Mouse (Mus musculus) splenic B cell, adult 2 months (primary cell): ENCODE results near the gene Gm4131.

ENCODE experiments used
- DNase-seq: peaks from one replicate; pipeline ENCODE4 v3.0.0-alpha.2; 2011; ENCODE audit warnings: low read depth, low spot score
- H3K27me3 ChIP-seq: 2 replicates; pipeline ENCODE4 v1.6.1; 2012; ENCODE audit warnings: mild to moderate bottlenecking, low read length, moderate library complexity, mixed read lengths; ENCODE audit not compliant: control insufficient read depth, poor library complexity, insufficient read depth, severe bottlenecking
- H3K36me3 ChIP-seq: 2 replicates; pipeline ENCODE4 v1.6.1; 2012; ENCODE audit warnings: mild to moderate bottlenecking, low read length, moderate library complexity, mixed read lengths; ENCODE audit not compliant: control insufficient read depth, poor library complexity, insufficient read depth, severe bottlenecking

The Gm4131 gene

DNA sequence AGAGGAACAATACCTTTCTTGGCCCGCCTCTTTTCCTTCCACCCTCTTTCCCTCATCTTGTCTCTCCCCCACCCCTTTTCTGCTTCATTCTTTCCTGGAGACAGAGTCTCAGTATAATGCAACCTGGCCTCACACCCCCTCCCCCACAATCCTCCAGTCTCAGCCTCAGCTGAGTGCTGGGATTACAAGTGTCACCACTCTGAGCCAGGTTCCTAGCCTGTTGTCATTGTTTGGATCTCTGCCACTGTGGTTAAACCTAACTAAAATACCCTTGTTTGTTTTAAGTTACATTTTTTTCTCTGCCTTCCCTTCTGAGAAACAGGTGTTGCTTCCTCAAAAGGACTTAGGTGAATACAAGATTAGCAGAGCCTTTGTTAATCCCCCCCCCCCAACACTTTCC is 53.9 kb downstream of the Gm4131 start:
- no peaks in the 10 kb centered on the region for H3K36me3 ChIP-seq
- no peak for DNase-seq
- H3K27me3 ChIP-seq = no peaks in the 10 kb centered on the region

DNA sequence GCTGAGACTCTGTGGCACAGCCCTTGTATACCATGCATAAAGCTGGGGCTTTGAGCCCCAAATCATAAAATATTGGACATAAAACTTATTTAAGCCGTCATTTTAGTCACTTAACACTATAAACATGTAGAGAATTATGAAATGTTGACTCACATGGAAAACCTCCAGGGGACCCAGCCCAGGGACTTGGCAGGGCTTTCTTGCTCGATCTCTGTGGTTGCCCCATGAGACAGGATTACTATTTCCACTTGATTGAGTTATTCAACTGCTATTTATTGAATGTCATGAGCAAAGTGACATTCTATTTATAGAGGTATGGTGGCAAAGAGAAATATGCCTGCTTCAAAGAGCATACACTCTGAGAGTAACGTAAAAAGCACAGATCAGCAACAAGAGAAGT is 57.4 kb downstream of the Gm4131 start:
- H3K36me3 ChIP-seq = no peaks in the 10 kb centered on the region
- H3K27me3 ChIP-seq = no peaks in the 10 kb centered on the region
- DNase-seq = no peak

DNA sequence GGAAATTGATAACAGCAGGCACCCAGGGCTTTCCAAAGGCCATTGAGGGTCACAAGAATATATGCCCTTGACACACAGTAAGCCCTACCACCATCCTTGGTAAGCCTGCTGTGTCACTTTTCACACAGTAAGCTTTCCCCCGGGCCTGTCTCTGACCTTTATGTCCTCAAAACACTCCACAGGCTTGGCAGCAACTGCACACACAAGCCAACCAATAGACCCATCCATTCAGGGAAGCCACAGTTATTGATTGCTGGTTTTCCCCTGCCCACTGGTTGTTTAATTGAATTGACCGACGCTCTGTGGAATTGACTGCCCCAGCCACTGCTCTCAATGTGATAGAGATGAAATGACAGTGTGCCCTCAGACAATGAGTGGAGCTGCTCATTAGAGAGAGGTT is 60.5 kb downstream of the Gm4131 start:
- Histone ChIP-seq H3K36me3 (no peaks in the 10 kb centered on the region), H3K27me3 (no peaks in the 10 kb centered on the region)
- DNase-seq = no peak

DNA sequence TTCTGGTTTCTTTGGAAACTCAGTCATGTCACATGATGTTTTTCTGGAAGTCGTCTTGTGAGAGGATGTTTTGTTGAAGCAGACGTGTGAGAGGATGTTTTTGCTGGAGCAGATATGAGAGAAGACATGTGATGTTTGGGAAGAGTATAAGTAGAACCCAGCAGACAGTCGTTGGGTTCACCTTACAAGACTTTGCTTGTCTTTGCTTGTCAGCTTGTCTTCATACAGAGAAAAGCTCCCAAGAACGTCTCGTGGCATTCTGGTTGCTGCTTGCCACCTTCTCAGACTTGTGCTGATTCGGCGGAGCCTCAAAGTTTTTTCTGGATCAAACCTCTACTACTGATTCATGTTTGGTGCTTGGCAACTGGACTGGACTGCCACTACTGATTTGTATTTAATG is 69.3 kb downstream of the Gm4131 start:
- DNase-seq = no peak
- no peaks in the 10 kb centered on the region for H3K27me3 ChIP-seq

DNA sequence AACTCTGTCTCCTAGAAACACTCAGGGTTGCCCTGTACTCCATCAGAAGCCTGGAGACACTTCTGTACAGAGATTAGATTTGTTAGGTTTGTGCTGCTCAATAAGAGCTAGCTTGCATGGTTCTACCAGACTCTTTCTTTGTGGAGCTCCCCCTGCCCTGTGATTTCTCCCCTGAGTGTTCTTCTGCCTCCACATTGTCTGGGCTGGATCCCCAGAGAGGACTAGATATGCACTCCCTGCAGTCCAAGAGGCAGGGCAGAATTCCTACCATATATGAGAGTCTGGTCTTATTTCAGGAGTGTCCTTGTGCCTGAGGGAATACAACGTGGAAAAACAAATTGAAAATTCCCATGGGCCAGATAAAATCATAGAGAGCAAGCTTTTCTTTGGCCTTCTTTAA is 70.2 kb downstream of the Gm4131 start:
- no peaks in the 10 kb centered on the region for H3K36me3 ChIP-seq
- no peak for DNase-seq
- H3K27me3 ChIP-seq = no peaks in the 10 kb centered on the region

More for the DNA sequence above, 69.3 kb downstream of the Gm4131 start:
- H3K36me3 ChIP-seq = no peaks in the 10 kb centered on the region

DNA sequence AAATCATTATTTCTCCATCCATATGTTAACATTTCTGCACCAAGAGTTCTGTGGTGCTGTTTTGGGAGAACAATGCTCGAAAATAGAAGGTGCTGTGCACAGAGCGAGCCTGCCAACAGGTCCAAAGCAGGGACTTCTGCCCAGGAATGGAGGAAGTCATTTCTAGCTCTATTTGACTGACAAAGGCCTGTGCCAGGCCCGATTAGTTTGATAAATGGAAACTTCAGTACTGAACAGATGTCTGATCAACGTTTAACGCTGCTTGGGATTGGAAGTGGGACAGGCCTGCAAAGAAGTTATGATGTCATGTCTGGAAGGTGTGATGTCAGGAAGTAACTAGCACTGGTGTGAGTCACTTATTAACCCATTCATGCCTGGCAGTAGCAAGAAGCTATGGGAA is 73.3 kb downstream of the Gm4131 start:
- no peaks in the 10 kb centered on the region for H3K27me3 ChIP-seq
- no peak for DNase-seq
- H3K36me3 ChIP-seq = no peaks in the 10 kb centered on the region

DNA sequence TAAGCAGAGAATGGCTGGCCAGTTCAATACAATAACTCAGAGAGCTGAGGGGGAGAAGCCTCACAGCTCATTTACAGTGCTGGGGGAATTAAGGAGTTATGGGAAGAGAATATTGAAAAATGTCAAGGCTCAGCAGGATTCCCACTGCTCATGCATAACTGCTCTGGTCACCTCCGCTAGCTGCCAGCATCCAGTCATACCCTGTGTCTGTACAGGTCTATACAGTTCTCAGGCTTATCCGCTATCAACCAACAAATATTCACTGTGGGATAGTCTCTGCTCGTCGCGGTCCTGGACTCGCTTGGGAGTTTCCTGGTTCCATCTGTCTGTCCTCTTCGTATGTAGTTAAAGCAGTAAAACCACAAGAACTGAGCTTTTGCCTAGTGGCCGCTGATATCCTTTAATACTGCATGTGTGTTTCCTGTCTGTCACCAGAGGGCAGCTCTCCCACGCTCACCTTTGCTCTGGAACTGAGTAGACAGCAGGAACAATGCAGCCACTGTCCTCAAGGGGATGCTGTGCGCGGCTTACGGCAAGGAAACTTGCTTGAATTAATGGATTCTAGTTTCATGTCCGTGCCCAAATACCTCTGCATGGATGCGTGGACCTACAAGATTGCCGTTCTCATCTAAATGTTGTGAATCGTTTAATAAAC is 74.4 kb downstream of the Gm4131 start:
- H3K36me3 ChIP-seq = no peaks in the 10 kb centered on the region
- no peaks in the 10 kb centered on the region for H3K27me3 ChIP-seq
- DNase-seq = peak; percentile 57

DNA sequence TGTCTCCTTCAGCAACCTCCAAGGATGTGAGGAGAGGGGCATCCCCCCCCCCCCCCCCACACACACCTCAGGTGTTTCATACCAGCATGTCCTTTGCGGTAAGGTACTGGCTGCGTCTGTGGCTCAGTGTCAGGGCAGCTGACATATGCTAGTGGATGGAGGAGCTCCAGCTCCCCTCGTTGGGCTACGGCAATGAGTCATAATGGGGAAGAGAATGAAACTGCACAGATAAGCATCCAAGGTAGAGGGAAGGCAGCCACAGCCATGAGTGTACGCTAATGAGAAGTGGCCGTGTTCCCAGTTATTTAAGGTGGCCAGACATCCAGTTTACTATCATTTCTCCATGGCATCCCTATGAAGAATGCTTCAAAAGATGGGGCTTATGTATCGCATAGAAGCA is 78.5 kb downstream of the Gm4131 start:
- H3K36me3 ChIP-seq = no peaks in the 10 kb centered on the region
- H3K27me3 ChIP-seq = no peaks in the 10 kb centered on the region
- no peak for DNase-seq

DNA sequence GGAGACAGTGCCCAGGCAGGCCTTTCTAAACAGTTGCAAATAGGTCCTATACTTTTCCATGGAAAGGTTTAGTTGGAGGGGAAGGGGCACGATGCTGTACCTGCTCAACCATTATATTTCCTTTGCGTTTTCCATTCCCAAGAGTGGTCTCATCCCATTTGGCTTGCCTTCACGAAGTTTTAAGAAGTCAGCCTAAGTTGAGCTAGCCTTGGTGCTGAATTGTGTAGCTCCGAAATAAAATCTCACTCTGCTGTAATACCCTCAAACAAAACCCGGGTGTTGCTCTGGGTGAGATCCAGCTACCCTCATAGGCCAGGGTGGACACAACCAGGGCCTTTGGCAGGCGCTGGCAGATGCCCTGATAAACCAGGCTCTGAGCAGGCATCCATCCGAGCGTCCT is 85.3 kb downstream of the Gm4131 start:
- DNase-seq = no peak

DNA sequence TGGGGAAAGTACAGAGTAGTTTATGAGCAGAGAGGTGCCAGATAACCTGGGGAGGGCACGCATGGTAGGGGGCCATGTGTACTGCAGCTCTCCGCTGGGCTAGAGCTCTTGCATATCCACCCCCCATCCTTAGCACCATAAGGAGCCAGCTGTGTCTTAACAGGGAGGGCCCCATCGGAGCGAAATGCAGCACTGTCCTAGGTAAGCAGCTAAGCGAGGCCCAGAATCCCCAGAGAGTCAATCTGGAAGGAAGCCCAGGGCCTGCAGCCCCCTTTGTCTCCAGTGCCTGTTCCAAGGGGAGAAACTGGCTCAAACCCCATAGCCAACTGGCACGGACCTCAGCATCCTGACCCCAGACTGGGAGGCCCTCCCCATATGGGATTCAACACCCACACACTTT is 87.3 kb downstream of the Gm4131 start:
- no peak for DNase-seq

More for the DNA sequence above, 85.3 kb downstream of the Gm4131 start:
- no peaks in the 10 kb centered on the region for H3K36me3 ChIP-seq
- H3K27me3 ChIP-seq = no peaks in the 10 kb centered on the region

DNA sequence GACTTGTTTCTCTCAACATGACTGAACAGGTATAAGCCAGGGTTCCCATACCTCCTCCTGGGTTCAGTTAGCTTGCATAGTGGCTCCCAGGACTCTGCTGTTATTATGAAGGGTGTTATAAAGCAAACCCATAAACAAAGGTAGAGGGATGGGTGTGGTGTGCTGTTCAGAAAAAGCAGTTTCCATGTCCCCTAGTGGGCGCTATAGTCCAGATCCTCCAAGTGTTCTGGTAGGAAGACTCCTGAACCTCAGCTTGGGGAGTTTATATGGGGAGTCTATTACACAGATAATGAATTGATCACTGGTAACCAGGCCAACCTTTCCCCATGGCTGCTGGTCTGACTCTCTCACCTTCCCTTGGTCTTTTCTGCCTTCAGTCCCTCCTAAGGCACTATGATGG is 92.2 kb downstream of the Gm4131 start:
- H3K36me3 ChIP-seq = no peaks in the 10 kb centered on the region
- DNase-seq = no peak

More for the DNA sequence above, 87.3 kb downstream of the Gm4131 start:
- Histone ChIP-seq H3K27me3 (no peaks in the 10 kb centered on the region), H3K36me3 (no peaks in the 10 kb centered on the region)

DNA sequence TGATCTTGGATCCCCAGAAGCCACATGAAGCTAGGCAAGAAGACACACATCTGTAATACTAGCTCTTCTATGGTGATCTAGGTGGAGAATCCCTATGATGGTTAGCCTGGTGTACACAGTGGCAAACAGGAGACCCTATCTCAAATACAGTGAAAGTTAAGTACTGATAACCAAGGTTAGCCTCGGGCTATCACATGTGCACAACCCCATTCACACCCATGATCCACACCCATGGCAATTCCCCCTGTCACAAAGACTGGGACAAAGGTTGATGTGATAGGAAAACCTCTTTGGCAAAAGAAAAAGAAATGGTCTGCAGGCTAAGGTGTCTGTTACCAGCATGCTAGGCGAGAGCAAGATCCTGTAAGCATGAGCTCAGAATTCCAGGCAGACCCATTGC is 94.7 kb downstream of the Gm4131 start:
- Histone ChIP-seq H3K36me3 (no peaks in the 10 kb centered on the region), H3K27me3 (no peaks in the 10 kb centered on the region; the same call in 1 of the 2 replicates)
- no peak for DNase-seq

More for the DNA sequence above, 92.2 kb downstream of the Gm4131 start:
- H3K27me3 ChIP-seq = no peaks in the 10 kb centered on the region; the same call in 1 of the 2 replicates

DNA sequence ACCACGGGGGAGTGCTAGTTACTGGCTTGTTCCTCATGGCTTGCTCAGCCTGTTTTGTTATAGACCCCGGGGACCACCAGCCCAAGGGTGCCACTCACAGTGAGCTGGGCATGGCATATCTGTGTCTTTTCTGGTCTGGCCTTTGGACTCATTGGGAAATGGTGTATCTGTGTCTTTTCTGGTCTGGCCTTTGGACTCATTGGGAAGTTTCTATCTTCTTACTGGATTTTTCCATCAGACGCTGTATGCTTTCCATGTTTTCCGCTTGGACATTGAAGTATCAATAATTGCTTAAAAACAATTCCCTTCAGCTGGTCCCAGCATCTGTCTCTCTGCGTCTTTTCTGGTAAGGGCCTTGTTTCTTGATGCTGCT is 98.0 kb downstream of the Gm4131 start:
- no peak for DNase-seq
- H3K27me3 ChIP-seq = no peaks in the 10 kb centered on the region; the same call in 1 of the 2 replicates
- H3K36me3 ChIP-seq = no peaks in the 10 kb centered on the region

DNA sequence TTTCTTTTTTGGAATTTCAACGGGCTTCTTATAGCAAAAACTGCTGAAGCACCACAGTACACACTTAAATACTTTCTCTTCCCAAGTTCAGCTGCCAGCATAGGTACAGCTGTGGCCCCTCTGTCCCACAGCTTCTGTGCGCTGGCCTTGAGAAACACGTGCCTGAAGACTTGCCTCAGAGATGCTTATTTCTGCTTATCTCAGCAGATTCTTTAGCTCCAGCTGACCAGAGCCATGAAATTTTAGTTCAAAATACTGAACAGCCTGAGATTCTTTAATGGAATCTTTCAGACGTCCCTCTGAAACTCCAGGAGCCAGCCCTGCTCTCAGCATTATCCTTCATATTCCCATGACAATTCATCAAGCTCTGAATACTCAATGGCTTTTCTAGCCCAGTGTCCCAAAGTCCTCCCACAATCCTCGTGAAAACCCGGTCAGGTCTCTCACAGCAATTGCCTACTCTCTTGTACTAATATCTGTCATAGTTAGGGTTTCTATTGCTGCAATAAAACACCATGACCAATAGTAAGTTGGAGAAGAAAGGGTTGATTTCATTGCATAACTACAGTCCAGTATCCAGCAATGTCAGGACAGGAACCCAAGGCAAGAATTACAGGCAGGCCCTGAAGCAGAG is 98.5 kb downstream of the Gm4131 start:
- Histone ChIP-seq H3K27me3 (no peaks in the 10 kb centered on the region; the same call in 1 of the 2 replicates), H3K36me3 (no peaks in the 10 kb centered on the region)
- DNase-seq = no peak

DNA sequence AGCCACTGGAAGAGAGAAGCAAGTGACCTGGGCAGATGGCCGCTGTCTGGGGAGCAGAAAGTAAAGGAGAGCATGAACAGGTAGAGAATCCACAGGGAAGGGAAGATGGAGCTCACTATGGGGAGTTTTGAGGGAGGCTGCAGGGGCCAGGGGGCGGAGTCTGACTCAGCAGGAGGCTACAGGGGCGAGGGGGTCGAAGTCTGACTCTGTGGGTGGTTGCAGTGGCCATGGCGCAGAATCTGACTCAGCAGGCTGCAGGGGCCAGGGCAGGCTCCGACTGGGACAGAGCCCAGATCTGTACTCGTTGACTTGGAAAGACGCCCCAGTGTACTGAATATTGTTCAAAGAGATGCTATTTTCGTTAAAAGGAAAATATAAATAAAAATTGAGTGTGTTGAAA is 101.8 kb downstream of the Gm4131 start:
- Histone ChIP-seq H3K36me3 (no peaks in the 10 kb centered on the region), H3K27me3 (no peaks in the 10 kb centered on the region)
- DNase-seq = no peak

DNA sequence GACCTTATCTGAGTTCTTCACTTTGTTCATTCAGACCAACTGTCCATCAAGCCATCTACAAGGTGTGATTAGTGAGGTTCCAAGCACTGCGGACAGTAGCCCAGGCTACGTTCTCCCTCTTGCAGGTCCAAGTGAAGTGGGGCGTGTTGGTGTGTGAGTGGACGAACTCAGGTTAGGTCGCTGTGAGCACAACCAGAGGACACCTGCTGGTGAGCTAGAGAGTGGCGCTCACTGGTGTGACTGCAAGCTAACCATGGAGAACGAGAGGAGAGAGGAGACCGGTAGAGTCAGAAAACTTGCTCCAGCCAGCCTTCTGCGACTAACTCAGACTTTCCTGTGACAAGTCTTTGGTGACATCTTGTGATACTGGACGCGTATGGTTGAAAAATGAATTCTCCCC is 107.2 kb downstream of the Gm4131 start:
- no peaks in the 10 kb centered on the region for H3K27me3 ChIP-seq
- DNase-seq = peak; percentile 3
- no peaks in the 10 kb centered on the region for H3K36me3 ChIP-seq
